ENCODE assay signal across 23 mouse cellular contexts in the genomic region with DNA sequence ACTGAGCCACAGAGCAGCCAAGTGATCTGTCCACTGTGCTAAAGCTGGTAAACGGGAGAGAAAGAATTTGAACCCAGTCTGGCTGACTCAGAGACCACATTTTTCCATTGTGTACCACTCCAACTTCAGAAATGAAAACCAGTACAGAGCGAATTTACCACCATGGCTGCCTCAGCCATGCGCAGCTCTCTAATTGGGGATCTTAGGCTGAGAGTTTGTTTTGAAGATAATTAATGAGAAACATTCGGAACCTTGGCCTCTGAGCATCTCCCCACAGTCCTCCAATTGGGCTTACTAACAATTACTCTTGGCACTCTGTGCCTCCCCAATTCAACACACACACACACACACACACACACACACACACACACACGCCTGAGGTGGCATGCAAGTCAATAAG.
DNase-seq lines count a peak whose midpoint lies in the region; ATAC-seq and TF ChIP-seq lines count a peak whose summit lies in the region.
"Had no signal": no experiment of that assay in that cellular context is flagged by ENCODE, and none has a peak within 500 bp of the region (broad histone marks: within the 10 kb centered on the region; RNA-seq: fewer than 3 reads in every experiment).

No protein-coding gene starts in this region.

- WGBS in forebrain, embryonic 14.5 days = 46% methylated on average over 5 of the region's 5 CpGs
- WGBS in forebrain, postnatal 0 days = 53% methylated on average over 5 of the region's 5 CpGs
- 74% methylated on average over 5 of the region's 5 CpGs for WGBS in limb, embryonic 10.5 days

- peak; percentile 24 for DNase-seq in forebrain, embryonic 14.5 days (ENCODE audit: low spot score)
- no peak for DNase-seq in forebrain, postnatal 0 days
- DNase-seq in heart, adult 11 months = peak; percentile 66
- no peak for DNase-seq in heart, adult 18-20 months
- DNase-seq in limb, embryonic 10.5 days (ENCODE audit: low spot score) = peak; percentile 12
- no peak for DNase-seq in layer of hippocampus, adult 18-20 months (ENCODE audit: low spot score in 2 of 2)
- DNase-seq: adrenal gland, adult 2 months; adrenal gland, postnatal 10 days; adrenal gland, postnatal 25 days; B cell, adult 2 months; cerebellum, adult 11-12 months; cerebellum, adult 2 months; cerebellum, adult 9-10 months; cerebellum, postnatal 14 days; cerebellum, postnatal 36 days; embryo, embryonic 11 days had no signal

- H3K27me3 ChIP-seq in forebrain, embryonic 14.5 days (replicated peaks; ENCODE audit: control insufficient read depth, insufficient read depth, low read length) = no peaks in the 10 kb centered on the region
- no peaks in the 10 kb centered on the region for H3K27me3 ChIP-seq in forebrain, postnatal 0 days (ENCODE audit: insufficient read depth, low read length)
- no peaks in the 10 kb centered on the region for H3K27me3 ChIP-seq in limb, embryonic 10.5 days (ENCODE audit: low read depth, poor library complexity, severe bottlenecking)
- H3K27me3 ChIP-seq: CH12.LX; embryonic facial prominence, embryonic 13.5 days; embryonic facial prominence, embryonic 15.5 days; forebrain, embryonic 12.5 days had no signal

- H3K9ac ChIP-seq in forebrain, embryonic 14.5 days (ENCODE audit: low read length) = no peak overlapping the region
- no peak overlapping the region for H3K9ac ChIP-seq in forebrain, postnatal 0 days
- H3K9ac ChIP-seq: embryonic facial prominence, embryonic 13.5 days; embryonic facial prominence, embryonic 15.5 days; forebrain, embryonic 12.5 days had no signal

- H3K4me2 ChIP-seq in forebrain, embryonic 14.5 days (ENCODE audit: low read length) = no peak overlapping the region
- no peak overlapping the region for H3K4me2 ChIP-seq in forebrain, postnatal 0 days (ENCODE audit: low read depth)
- H3K4me2 ChIP-seq: embryonic facial prominence, embryonic 13.5 days; embryonic facial prominence, embryonic 15.5 days; forebrain, embryonic 12.5 days had no signal

- H3K27ac ChIP-seq in forebrain, embryonic 14.5 days (ENCODE audit: low read depth, low read length) = no peak overlapping the region
- H3K27ac ChIP-seq in forebrain, postnatal 0 days (ENCODE audit: low read depth, low read length) = no peak overlapping the region
- H3K27ac ChIP-seq in limb, embryonic 10.5 days = no peak overlapping the region
- H3K27ac ChIP-seq: embryonic facial prominence, embryonic 13.5 days; embryonic facial prominence, embryonic 15.5 days; forebrain, embryonic 10.5 days; forebrain, embryonic 12.5 days had no signal

- no peak for TF ChIP-seq CTCF in forebrain, postnatal 0 days (IDR thresholded peaks at IDR 0.05; ENCODE audit: low read depth)

- H3K36me3 ChIP-seq in forebrain, embryonic 14.5 days (ENCODE audit: control insufficient read depth, insufficient read depth, low read length) = no peaks in the 10 kb centered on the region
- no peaks in the 10 kb centered on the region for H3K36me3 ChIP-seq in forebrain, postnatal 0 days (ENCODE audit: insufficient read depth)
- no peaks in the 10 kb centered on the region for H3K36me3 ChIP-seq in limb, embryonic 10.5 days
- H3K36me3 ChIP-seq: embryonic facial prominence, embryonic 13.5 days; embryonic facial prominence, embryonic 15.5 days; forebrain, embryonic 10.5 days; forebrain, embryonic 12.5 days; G1E had no signal

- no peak overlapping the region for H3K4me3 ChIP-seq in forebrain, embryonic 14.5 days (ENCODE audit: low read depth, low read length)
- H3K4me3 ChIP-seq in forebrain, postnatal 0 days (ENCODE audit: low read depth, low read length) = no peak overlapping the region
- H3K4me3 ChIP-seq in limb, embryonic 10.5 days = no peak overlapping the region
- H3K4me3 ChIP-seq: embryonic facial prominence, embryonic 13.5 days; embryonic facial prominence, embryonic 15.5 days; erythroblast, embryonic 14.5 days; forebrain, embryonic 10.5 days; forebrain, embryonic 12.5 days had no signal

- no peaks in the 10 kb centered on the region for H3K4me1 ChIP-seq in forebrain, embryonic 14.5 days (ENCODE audit: control insufficient read depth, insufficient read depth, low read length)
- no peaks in the 10 kb centered on the region for H3K4me1 ChIP-seq in forebrain, postnatal 0 days (ENCODE audit: insufficient read depth)
- no peaks in the 10 kb centered on the region for H3K4me1 ChIP-seq in limb, embryonic 10.5 days
- H3K4me1 ChIP-seq: embryonic facial prominence, embryonic 13.5 days; embryonic facial prominence, embryonic 15.5 days; forebrain, embryonic 10.5 days; forebrain, embryonic 12.5 days had no signal

- ATAC-seq in forebrain, embryonic 14.5 days = no peak
- ATAC-seq in forebrain, postnatal 0 days = no peak

- H3K9me3 ChIP-seq in forebrain, embryonic 14.5 days (replicated peaks; ENCODE audit: control insufficient read depth, low read length) = no peaks in the 10 kb centered on the region
- no peaks in the 10 kb centered on the region for H3K9me3 ChIP-seq in forebrain, postnatal 0 days (ENCODE audit: low read length)
- no peaks in the 10 kb centered on the region for H3K9me3 ChIP-seq in limb, embryonic 10.5 days (replicated peaks)
- H3K9me3 ChIP-seq: embryonic facial prominence, embryonic 13.5 days; embryonic facial prominence, embryonic 15.5 days; forebrain, embryonic 10.5 days; forebrain, embryonic 12.5 days; G1E had no signal

Comparison
In these comparisons a context has a peak if more than half of its experiments do, and no peak if none do; other contexts are left out.
1. DNase-seq: peak in forebrain, embryonic 14.5 days (single experiment), heart, adult 11 months (single experiment) and limb, embryonic 10.5 days (single experiment); none in forebrain, postnatal 0 days (single experiment), heart, adult 18-20 months (0 of 2) and layer of hippocampus, adult 18-20 months (0 of 2).